Mouse (Mus musculus) limb, embryonic 12.5 days (tissue): ENCODE measurements around the gene Slc25a30. TPM values are rescaled to one million over a fixed set of nuclear protein-coding genes. Genes with fewer than 3 reads are reported as not detected.

Experiments used
- ATAC-seq: fragments of 200-750 bp; cut with Nextera tagmentation; 2 replicates; pipeline ENCODE4 v1.8.0; 2017; ENCODE audit warnings: low read depth, moderate TSS enrichment; ENCODE audit not compliant: insufficient number of reproducible peaks, insufficient read depth, low FRiP score, low TSS enrichment
- H3K27ac ChIP-seq: fragments of 300-500 bp; sonication (generic); 2 replicates; pipeline ENCODE4 v1.5.1; 2016; ENCODE audit warnings: mild to moderate bottlenecking, moderate library complexity
- H3K27me3 ChIP-seq: fragments of 300-500 bp; sonication (generic); 2 replicates; pipeline ENCODE4 v1.6.1; 2016; ENCODE audit warnings: mild to moderate bottlenecking, moderate library complexity
- H3K36me3 ChIP-seq: fragments of 300-500 bp; sonication (generic); 2 replicates; pipeline ENCODE4 v1.6.1; 2016; ENCODE audit warnings: mild to moderate bottlenecking, moderate library complexity
- H3K4me1 ChIP-seq: fragments of 300-500 bp; sonication (generic); replicated peaks from 2 replicates; pipeline ENCODE4 v1.6.1; 2016
- H3K4me2 ChIP-seq: fragments of 300-500 bp; sonication (generic); 2 replicates; pipeline ENCODE4 v1.6.1; 2016; ENCODE audit warnings: mild to moderate bottlenecking, moderate library complexity
- H3K4me3 ChIP-seq: fragments of 300-500 bp; sonication (generic); replicated peaks from 2 replicates; pipeline ENCODE4 v1.5.1; 2016; ENCODE audit warnings: mild to moderate bottlenecking
- H3K9ac ChIP-seq: fragments of 300-500 bp; sonication (generic); replicated peaks from 2 replicates; pipeline ENCODE4 v1.6.1; 2016; ENCODE audit warnings: mild to moderate bottlenecking, moderate library complexity
- H3K9me3 ChIP-seq: fragments of 300-500 bp; sonication (generic); 2 replicates; pipeline ENCODE4 v1.6.1; 2016; ENCODE audit warnings: mild to moderate bottlenecking, moderate library complexity
- WGBS: fragments of 180-500 bp; shearing (Covaris S2); methylation state at CpG from one replicate; pipeline ENCODE4 v1.1.7; 2016; 5-methylcytosine and 5-hydroxymethylcytosine counted together
- polyA plus RNA-seq: library from polyadenylated mRNA; unstranded; fragments of >200 nt; fragmentation: Nextera tagmentation; extraction: Ambion mirVana; gene quantifications from 2 replicates; pipeline ENCODE4 v1.2.1, GENCODE M21; 2016

Gene Slc25a30
- polyA plus RNA-seq, 1 experiment from 2014 or later: 4.7 TPM

DNA sequence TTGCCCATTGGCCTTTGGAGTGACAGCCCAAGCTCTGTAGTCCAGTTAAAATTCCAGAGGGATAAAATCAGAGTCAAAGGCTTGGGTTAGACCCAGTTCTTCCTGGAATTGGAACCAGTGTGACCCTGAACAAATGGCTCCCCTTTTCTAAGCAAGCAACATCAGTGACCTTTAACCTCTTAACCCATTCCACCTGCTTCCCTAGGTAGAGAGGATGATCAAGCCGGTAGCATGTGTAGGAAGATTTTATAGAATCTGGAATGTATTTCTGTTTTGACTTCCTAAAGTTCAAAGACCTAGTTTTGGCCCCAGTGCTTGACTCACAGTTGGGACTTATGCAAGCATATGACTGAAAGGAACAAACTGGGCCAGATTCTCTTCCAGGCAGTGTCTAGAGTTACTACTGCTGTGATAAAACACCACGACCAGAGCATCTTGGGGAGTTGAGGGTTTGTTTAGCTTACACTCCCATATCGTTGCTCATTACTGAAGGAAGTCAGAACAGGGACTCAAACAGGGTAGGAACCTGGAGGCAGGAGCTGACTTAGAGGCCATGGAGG lies 40.1 kb upstream of the Slc25a30 start:
- H3K27me3 ChIP-seq: peaks cover 7% of the 10 kb centered on the region
- no peak overlapping the region for H3K4me3 ChIP-seq
- H3K36me3 ChIP-seq: no peaks in the 10 kb centered on the region
- H3K27ac ChIP-seq: no peak overlapping the region
- H3K4me1 ChIP-seq: peaks cover 17% of the 10 kb centered on the region
- WGBS: 53% methylated on average over 3 of the region's 3 CpGs
- ATAC-seq: no peak
- H3K9me3 ChIP-seq: no peaks in the 10 kb centered on the region
- H3K4me2 ChIP-seq: no peak overlapping the region
- H3K9ac ChIP-seq: no peak overlapping the region

DNA sequence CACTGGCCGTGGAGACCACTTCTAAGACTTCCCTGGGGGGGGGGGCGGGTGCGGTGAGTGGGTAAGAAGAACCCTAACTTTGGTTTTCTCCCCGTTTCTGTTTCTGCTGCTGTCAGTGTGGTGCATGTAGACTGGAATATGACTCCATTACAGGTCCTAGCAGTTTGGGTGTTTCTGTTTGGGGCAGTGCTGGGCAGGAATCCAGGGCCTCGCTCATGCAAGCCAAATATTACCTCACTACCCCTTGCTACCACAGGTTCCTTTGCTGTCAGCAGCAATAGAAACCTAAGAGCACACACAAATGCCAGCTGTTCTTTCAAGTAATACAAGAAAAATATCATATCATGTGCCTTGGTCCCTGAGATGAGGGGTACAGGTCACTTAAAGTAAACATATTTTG lies 33.2 kb upstream of the Slc25a30 start:
- Histone ChIP-seq H3K9ac (no peak overlapping the region), H3K36me3 (no peaks in the 10 kb centered on the region), H3K27ac (no peak overlapping the region), H3K9me3 (no peaks in the 10 kb centered on the region), H3K4me2 (no peak overlapping the region), H3K4me1 (no peaks in the 10 kb centered on the region), H3K27me3 (no peaks in the 10 kb centered on the region), H3K4me3 (no peak overlapping the region)
- ATAC-seq: no peak
- 75% methylated on average over 5 of the region's 5 CpGs for WGBS

DNA sequence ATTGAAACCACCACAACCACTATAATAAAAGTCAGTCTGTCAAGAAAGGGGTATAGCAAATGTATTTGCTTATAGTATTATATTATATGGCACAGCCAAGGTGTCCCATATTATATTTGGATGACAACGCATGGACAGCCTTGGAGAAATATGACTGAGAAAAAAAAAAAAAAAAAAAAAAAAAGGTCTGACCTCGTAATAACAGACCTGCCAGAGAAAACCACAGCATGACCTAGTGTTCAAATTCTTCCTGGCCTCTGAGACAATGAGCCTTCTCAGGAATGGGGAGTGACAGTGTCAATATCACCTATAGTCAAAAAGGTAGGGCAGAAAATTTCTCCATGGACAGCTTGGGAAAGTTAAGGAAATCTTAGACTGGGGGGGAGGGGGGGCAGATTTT lies 32.5 kb upstream of the Slc25a30 start:
- Histone ChIP-seq H3K27ac (no peak overlapping the region), H3K4me3 (no peak overlapping the region), H3K36me3 (no peaks in the 10 kb centered on the region), H3K9ac (no peak overlapping the region), H3K27me3 (no peaks in the 10 kb centered on the region), H3K4me2 (no peak overlapping the region), H3K9me3 (no peaks in the 10 kb centered on the region), H3K4me1 (no peaks in the 10 kb centered on the region)
- ATAC-seq: no peak
- WGBS: 91% methylated on average over 2 of the region's 2 CpGs

DNA sequence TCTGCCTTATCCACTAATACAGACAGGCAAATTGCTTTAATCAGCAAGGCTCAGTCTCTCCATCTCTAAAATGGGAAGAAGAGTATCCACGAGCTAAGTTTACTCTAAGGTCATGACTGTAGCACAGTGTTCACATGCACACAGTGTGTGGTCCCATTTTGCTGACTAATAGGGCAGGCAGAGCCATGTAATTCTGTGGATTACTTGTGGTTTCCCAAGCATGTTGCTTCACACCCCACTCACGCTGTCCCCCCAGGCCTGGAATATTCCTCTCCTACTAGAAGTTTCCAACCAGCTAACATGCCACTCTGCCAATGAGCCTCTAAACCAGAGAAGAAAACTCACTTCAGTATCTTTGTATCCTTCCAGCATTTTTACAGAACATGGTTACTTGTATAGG lies 31.7 kb upstream of the Slc25a30 start:
- no peak overlapping the region for H3K27ac ChIP-seq
- H3K4me3 ChIP-seq: no peak overlapping the region
- H3K4me1 ChIP-seq: no peaks in the 10 kb centered on the region
- H3K36me3 ChIP-seq: no peaks in the 10 kb centered on the region
- no peak overlapping the region for H3K4me2 ChIP-seq
- H3K9ac ChIP-seq: no peak overlapping the region
- H3K9me3 ChIP-seq: no peaks in the 10 kb centered on the region
- ATAC-seq: no peak
- 84% methylated on average over 2 of the region's 2 CpGs for WGBS
- no peaks in the 10 kb centered on the region for H3K27me3 ChIP-seq

DNA sequence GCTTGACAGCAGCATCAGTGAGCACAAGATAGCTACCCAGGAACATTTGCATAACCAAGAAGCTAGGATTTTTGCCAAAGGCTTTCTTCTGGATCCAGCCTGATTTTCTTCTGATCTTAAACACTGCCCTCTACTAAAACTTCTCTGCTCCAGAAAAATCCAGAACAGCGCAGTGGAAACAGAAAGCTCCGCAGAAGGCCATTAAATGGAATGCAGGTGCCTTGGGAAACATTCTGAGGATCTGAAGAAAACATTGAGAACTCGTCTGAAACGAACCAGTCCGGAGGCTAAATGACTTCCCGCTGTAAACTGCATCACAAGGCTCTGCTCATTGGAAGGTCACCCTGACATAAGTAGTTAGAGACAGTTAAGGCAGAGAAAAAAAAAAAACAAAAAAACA lies 23.1 kb upstream of the Slc25a30 start:
- H3K27ac ChIP-seq: no peak overlapping the region
- H3K4me3 ChIP-seq: no peak overlapping the region
- H3K27me3 ChIP-seq: 0 out of 2 replicates have a peak, but pooled peaks cover 4% of the 10 kb centered on the region
- no peaks in the 10 kb centered on the region for H3K4me1 ChIP-seq
- no peaks in the 10 kb centered on the region for H3K36me3 ChIP-seq
- no peaks in the 10 kb centered on the region for H3K9me3 ChIP-seq
- no peak for ATAC-seq
- no peak overlapping the region for H3K9ac ChIP-seq
- H3K4me2 ChIP-seq: no peak overlapping the region
- 58% methylated on average over 6 of the region's 6 CpGs for WGBS

DNA sequence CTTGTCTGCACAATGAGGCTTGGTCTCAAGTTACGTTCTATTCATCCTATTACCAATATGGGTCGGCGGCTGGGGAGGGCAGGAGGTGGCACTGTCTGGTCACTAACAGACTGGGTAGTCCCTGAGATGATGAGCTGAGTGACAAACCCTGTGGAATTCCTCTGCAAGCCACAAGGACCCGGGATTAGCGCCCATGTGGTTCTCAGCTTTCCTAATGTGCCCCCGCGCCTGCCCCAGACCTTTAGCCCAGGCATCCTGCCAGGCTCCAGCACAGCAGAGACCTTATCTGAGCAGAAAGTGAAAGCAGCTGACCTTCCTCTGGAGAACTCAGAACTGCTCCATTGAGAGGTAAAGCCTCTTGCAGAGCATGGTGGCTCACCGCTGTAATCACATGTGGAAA lies 21.0 kb upstream of the Slc25a30 start:
- 75% methylated on average over 8 of the region's 8 CpGs for WGBS
- Histone ChIP-seq H3K27ac (no peak overlapping the region), H3K27me3 (0 out of 2 replicates have a peak, but pooled peaks cover 4% of the 10 kb centered on the region), H3K4me3 (no peak overlapping the region), H3K4me2 (no peak overlapping the region), H3K36me3 (no peaks in the 10 kb centered on the region), H3K9me3 (no peaks in the 10 kb centered on the region), H3K9ac (no peak overlapping the region), H3K4me1 (no peaks in the 10 kb centered on the region)
- no peak for ATAC-seq

DNA sequence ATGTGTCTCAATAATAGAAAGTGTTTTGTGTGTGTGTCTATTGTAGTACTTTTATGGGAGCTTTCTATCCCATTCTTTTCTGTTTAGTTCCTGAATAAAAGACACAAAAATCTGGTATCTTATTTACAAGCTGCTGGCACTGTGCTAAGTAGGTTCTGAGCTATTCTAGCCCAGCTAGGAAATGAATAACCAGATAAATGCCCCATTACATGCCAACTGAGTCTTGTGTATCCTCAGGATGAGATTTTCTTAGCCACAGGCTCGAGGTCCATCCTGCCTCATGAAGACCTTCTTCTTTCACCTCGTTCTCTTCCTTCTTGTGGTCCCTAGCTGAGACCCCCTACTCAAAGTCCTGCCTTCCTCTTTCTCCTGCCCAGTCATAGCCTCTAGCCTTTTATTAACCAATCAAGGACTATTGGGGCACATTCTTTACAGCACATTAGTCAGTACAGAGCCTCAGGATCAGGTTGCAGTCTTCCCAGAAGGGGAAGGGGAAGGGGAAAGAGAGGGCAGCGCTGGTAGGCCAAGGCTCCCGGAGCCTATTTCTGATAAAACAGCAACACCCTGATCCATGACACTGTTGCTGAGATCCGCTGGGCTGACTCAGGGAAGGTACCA lies 11.0 kb upstream of the Slc25a30 start:
- Histone ChIP-seq H3K27me3 (no peaks in the 10 kb centered on the region), H3K4me1 (peaks cover 6% of the 10 kb centered on the region; the same call in 1 of the 2 replicates), H3K27ac (no peak overlapping the region), H3K4me3 (no peak overlapping the region), H3K36me3 (no peaks in the 10 kb centered on the region), H3K9me3 (no peaks in the 10 kb centered on the region), H3K9ac (no peak overlapping the region), H3K4me2 (no peak overlapping the region)
- 27% methylated on average over 5 of the region's 5 CpGs for WGBS
- ATAC-seq: no peak

DNA sequence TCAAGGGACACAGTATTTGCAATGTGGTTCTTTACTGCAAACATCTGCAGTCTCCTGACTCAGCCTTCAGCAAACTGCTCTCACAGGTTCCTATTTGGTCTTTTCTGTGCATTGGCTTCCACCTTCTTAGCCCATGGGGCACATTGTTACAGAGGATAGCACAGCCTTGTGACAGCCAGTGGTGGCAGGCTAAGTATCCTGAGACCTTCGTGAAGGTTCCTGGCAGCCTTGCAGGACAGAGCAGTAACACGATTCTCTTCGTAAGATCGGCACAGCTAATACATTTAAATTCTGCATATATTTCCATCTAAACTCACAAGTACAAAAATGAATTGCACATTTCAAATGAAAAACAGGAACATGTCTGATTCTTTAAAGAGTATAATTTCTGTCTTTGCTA lies 9.1 kb upstream of the Slc25a30 start:
- Histone ChIP-seq H3K4me2 (no peak overlapping the region), H3K9ac (no peak overlapping the region), H3K27ac (no peak overlapping the region), H3K4me1 (peaks cover 6% of the 10 kb centered on the region; the same call in 1 of the 2 replicates), H3K27me3 (no peaks in the 10 kb centered on the region), H3K36me3 (no peaks in the 10 kb centered on the region), H3K9me3 (no peaks in the 10 kb centered on the region), H3K4me3 (no peak overlapping the region)
- 90% methylated on average over 4 of the region's 4 CpGs for WGBS
- no peak for ATAC-seq

DNA sequence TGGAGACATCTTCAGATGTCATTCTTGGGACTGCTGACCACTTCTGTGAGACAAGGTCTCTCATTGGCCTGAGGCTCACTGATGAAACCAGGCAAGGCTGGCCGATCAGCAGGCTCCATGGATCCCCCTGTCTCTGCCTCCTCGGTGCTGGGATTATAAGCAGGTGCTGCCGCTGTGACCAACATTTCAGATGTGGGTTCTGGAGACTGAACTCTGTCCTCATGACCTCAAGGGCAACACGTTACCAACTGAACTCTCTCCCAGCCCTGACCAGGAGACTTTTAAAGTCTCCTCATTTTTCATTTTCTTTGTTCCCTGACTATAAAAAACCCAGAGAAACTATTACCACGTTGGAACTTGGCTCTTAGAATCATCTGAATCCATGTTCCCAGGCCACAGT lies 7.9 kb upstream of the Slc25a30 start:
- H3K4me3 ChIP-seq: no peak overlapping the region
- H3K9me3 ChIP-seq: no peaks in the 10 kb centered on the region
- no peak overlapping the region for H3K27ac ChIP-seq
- no peaks in the 10 kb centered on the region for H3K27me3 ChIP-seq
- no peak overlapping the region for H3K4me2 ChIP-seq
- no peak overlapping the region for H3K9ac ChIP-seq
- H3K36me3 ChIP-seq: no peaks in the 10 kb centered on the region
- 72% methylated on average over 5 of the region's 5 CpGs for WGBS
- H3K4me1 ChIP-seq: peaks cover 6% of the 10 kb centered on the region; the same call in 1 of the 2 replicates
- ATAC-seq: no peak

DNA sequence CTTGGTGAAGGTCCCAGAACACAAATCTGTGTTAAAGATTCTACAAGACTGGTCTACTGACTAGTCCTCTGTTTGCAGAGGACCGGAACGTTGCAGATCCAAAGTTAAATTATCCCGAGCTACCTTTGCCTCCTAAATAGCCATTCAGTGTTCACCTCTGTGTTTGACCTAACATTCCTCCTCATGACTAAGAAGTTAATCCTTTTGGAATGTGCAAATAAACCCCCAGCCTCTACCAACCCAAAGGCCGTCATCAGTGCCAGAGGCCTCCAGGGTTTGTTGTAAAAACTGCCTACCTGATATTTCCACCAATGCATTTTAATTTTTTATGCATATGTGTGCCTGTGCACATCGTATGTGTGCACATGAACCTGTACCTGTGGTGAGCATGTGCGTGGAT lies 7.5 kb upstream of the Slc25a30 start:
- peaks cover 2% of the 10 kb centered on the region; the same call in 1 of the 2 replicates for H3K27me3 ChIP-seq
- H3K4me2 ChIP-seq: no peak overlapping the region
- 74% methylated on average over 6 of the region's 6 CpGs for WGBS
- H3K4me1 ChIP-seq: peaks cover 6% of the 10 kb centered on the region; the same call in 1 of the 2 replicates
- H3K9ac ChIP-seq: no peak overlapping the region
- no peak for ATAC-seq
- H3K36me3 ChIP-seq: no peaks in the 10 kb centered on the region
- H3K9me3 ChIP-seq: no peaks in the 10 kb centered on the region
- no peak overlapping the region for H3K27ac ChIP-seq
- H3K4me3 ChIP-seq: no peak overlapping the region

DNA sequence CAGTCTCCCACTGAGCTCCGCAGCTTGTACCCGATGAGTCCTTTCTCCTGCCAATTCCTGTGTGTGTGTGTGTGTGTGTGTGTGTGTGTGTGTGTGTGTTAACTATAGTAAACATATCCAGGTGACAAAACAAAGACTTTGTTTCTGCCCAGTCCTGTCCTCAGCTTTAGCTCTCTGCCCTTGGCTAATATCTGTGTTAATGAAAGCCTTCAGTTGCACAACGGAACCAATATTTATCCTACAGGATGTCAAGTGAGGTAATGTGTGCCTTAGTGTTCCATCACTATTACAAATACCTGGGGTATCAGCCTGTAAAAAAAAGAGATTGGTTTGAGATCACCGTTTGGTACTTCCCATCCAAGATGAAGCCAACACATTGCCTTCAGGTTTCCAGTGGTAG lies 6.3 kb upstream of the Slc25a30 start:
- WGBS: 84% methylated on average over 4 of the region's 4 CpGs
- Histone ChIP-seq H3K4me3 (no peak overlapping the region), H3K9ac (no peak overlapping the region), H3K4me2 (no peak overlapping the region), H3K9me3 (no peaks in the 10 kb centered on the region), H3K27ac (no peak overlapping the region), H3K36me3 (no peaks in the 10 kb centered on the region), H3K4me1 (peaks cover 5% of the 10 kb centered on the region; the same call in 1 of the 2 replicates), H3K27me3 (peaks cover 14% of the 10 kb centered on the region)
- no peak for ATAC-seq

DNA sequence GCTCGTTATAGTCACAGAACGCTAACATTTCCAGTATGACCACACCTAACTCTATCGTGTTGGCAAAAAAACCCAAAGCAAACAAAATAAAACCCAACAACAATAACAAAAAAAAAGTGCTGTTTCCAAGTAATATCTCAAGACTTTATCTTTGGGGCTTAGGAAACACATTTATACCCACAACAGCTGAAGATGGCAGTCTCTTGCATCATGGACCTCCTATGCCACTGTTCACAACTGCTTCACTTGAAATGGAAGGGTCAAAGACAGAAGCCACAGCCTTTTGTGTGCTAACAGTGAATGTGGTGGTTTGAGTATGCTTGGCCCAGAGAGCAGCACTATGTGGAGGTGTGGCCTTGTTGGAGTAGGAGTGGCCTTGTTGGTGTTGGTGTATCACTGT lies 4.5 kb upstream of the Slc25a30 start:
- no peaks in the 10 kb centered on the region for H3K9me3 ChIP-seq
- no peaks in the 10 kb centered on the region for H3K36me3 ChIP-seq
- WGBS: 86% methylated on average over 3 of the region's 3 CpGs
- no peak overlapping the region for H3K4me3 ChIP-seq
- no peaks in the 10 kb centered on the region for H3K4me1 ChIP-seq
- peaks cover 20% of the 10 kb centered on the region for H3K27me3 ChIP-seq
- no peak overlapping the region for H3K9ac ChIP-seq
- no peak overlapping the region for H3K4me2 ChIP-seq
- ATAC-seq: no peak
- H3K27ac ChIP-seq: no peak overlapping the region
